Mouse (Mus musculus) lung, embryonic 16.5 days (tissue): Measurements from ENCODE around the gene Naa35. TPM values are rescaled to one million over a fixed set of nuclear protein-coding genes. Genes with fewer than 3 reads are reported as not detected.
"Not testable (repeated sequence)": the region's sequence is repeated elsewhere in the genome, so short reads cannot be mapped to it uniquely, and the experiment has no call there.

Source experiments
- ATAC-seq: fragments of 200-750 bp; cut with Nextera tagmentation; 2 replicates; pipeline ENCODE4 v1.8.0; 2017; ENCODE audit warnings: low read depth, mild to moderate bottlenecking, moderate library complexity
- H3K27ac ChIP-seq: fragments of 300-500 bp; sonication (generic); 2 replicates; pipeline ENCODE4 v1.5.1; 2014; ENCODE audit warnings: mild to moderate bottlenecking, control low read depth, low read length
- H3K27me3 ChIP-seq: fragments of 300-500 bp; sonication (generic); 2 replicates; pipeline ENCODE4 v1.6.1; 2014; ENCODE audit warnings: low read depth, low read length, mixed read lengths; ENCODE audit not compliant: control insufficient read depth, insufficient read depth
- H3K36me3 ChIP-seq: fragments of 300-500 bp; sonication (generic); 2 replicates; pipeline ENCODE4 v1.6.1; 2014; ENCODE audit warnings: low read length; ENCODE audit not compliant: control insufficient read depth, insufficient read depth
- H3K4me1 ChIP-seq: fragments of 300-500 bp; sonication (generic); replicated peaks from 2 replicates; pipeline ENCODE4 v1.6.1; 2014; ENCODE audit warnings: low read length, mixed read lengths; ENCODE audit not compliant: control insufficient read depth, insufficient read depth
- H3K4me2 ChIP-seq: fragments of 300-500 bp; sonication (generic); 2 replicates; pipeline ENCODE4 v1.6.1; 2014; ENCODE audit warnings: low read depth, low read length, control low read depth
- H3K4me3 ChIP-seq: fragments of 300-500 bp; sonication (generic); 2 replicates; pipeline ENCODE4 v1.5.1; 2014; ENCODE audit warnings: mild to moderate bottlenecking, low read length, control low read depth
- H3K9ac ChIP-seq: fragments of 300-500 bp; sonication (generic); 2 replicates; pipeline ENCODE4 v1.6.1; 2014; ENCODE audit warnings: low read length, control low read depth
- H3K9me3 ChIP-seq: fragments of 300-500 bp; sonication (generic); 2 replicates; pipeline ENCODE4 v1.6.1; 2016; ENCODE audit warnings: low read length; ENCODE audit not compliant: control insufficient read depth
- WGBS: fragments of 180-500 bp; shearing (Covaris S2); extraction: QIAGEN DNeasy Blood & Tissue Kit; methylation state at CpG from one replicate; pipeline ENCODE4 v1.1.7; 2014; 5-methylcytosine and 5-hydroxymethylcytosine counted together
- polyA plus RNA-seq: library from polyadenylated mRNA; unstranded; fragments of >200 nt; fragmentation: Nextera tagmentation; extraction: Ambion mirVana; gene quantifications from 2 replicates; pipeline ENCODE4 v1.2.1, GENCODE M21; 2015

Naa35 gene
- polyA plus RNA-seq, 1 experiment from 2014 or later = 96.9 TPM

DNA sequence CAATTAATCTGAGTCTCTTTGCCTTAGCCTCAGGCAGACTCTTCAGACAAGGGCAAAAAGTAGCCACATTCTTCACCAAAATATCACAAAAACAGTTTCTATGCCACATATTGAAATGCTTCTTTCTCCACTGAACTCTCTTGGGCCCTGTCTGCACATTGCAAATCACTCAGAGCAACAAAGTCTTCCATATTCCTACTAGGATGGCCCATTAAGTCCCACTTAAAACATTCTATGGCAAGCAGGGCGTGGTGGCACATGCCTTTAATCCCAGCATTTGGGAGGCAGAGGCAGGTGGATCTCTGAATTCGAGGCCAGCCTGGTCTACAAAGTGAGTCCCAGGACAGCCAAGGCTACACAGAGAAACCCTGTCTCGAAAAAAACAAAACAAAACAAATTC, 7.0 kb downstream of the Naa35 start:
- H3K27me3 ChIP-seq, H3K27ac ChIP-seq, H3K9ac ChIP-seq, ATAC-seq, H3K4me1 ChIP-seq, H3K4me3 ChIP-seq, H3K36me3 ChIP-seq, H3K4me2 ChIP-seq, H3K9me3 ChIP-seq: not testable (repeated sequence)
- WGBS = 90% methylated on average over 3 of the region's 3 CpGs

- Histone ChIP-seq H3K27me3 (no peaks in the 10 kb centered on the region), H3K4me3 (no peak overlapping the region), H3K27ac (no peak overlapping the region), H3K9ac (no peak overlapping the region), H3K36me3 (peaks cover 8% of the 10 kb centered on the region), H3K4me2 (no peak overlapping the region), H3K4me1 (0 out of 2 replicates have a peak, but pooled peaks cover under 1% of the 10 kb centered on the region), H3K9me3 (no peaks in the 10 kb centered on the region)
- ATAC-seq = no peak
- WGBS = 81% methylated on average over 1 of the region's 1 CpGs
Observed at GRCm38 (mm10) chr13:59592630-59593029, 7.6 kb downstream of the Naa35 start.

DNA sequence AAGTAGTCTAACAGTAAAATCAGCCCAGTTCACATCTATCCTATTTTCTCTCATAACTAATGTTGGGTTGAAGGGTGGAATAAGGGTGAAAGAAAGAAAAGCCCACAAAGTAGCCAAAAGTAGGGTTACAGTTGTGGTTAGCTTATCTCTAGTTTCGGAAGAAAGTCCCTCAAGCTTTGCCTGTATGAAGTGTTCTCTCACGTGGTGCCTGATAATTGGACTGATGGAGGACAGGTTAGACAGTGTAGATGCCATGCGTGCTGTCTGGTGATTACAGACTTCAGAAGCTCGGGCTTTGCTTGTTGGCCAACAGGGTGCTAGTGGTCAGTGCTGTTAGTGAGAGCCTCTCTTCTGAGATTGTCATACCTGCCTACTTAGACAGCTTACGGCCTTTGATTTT, 18.0 kb downstream of the Naa35 start:
- H3K4me3 ChIP-seq = no peak overlapping the region
- WGBS = 94% methylated on average over 5 of the region's 5 CpGs
- H3K27ac ChIP-seq = no peak overlapping the region
- H3K9me3 ChIP-seq = no peaks in the 10 kb centered on the region
- H3K27me3 ChIP-seq = no peaks in the 10 kb centered on the region
- H3K4me2 ChIP-seq = no peak overlapping the region
- H3K9ac ChIP-seq = no peak overlapping the region
- H3K4me1 ChIP-seq = no peaks in the 10 kb centered on the region
- peaks cover 39% of the 10 kb centered on the region for H3K36me3 ChIP-seq
- no peak for ATAC-seq

DNA sequence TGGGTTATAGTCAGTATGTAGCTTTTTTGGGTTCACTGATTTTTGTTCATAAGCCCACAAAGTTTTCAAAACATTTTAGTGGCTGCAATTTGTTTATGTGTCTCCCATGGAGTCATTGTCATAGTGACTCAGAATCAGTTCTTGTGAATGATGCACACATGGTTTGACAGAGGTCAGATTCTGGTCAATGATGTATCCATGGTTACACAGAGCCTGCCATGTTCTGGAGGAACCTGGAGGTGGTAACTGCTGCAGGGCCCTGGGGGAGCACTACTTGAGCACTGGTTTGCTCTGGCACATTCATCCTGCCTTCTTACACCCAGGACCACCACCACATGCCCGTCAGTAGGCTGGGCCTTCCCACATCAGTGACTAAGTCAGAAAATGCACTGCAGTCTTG, 19.5 kb downstream of the Naa35 start:
- peaks cover 36% of the 10 kb centered on the region for H3K36me3 ChIP-seq
- H3K27me3 ChIP-seq = no peaks in the 10 kb centered on the region
- H3K27ac ChIP-seq = no peak overlapping the region
- H3K4me2 ChIP-seq = no peak overlapping the region
- H3K4me3 ChIP-seq = no peak overlapping the region
- H3K9ac ChIP-seq = no peak overlapping the region
- no peak for ATAC-seq
- no peaks in the 10 kb centered on the region for H3K9me3 ChIP-seq
- WGBS = 69% methylated on average over 1 of the region's 1 CpGs
- H3K4me1 ChIP-seq = no peaks in the 10 kb centered on the region

- H3K4me2 ChIP-seq = no peak overlapping the region
- peaks cover 29% of the 10 kb centered on the region for H3K36me3 ChIP-seq
- 74% methylated on average over 10 of the region's 10 CpGs for WGBS
- no peaks in the 10 kb centered on the region for H3K27me3 ChIP-seq
- H3K27ac ChIP-seq = no peak overlapping the region
- no peak for ATAC-seq
- no peak overlapping the region for H3K9ac ChIP-seq
- H3K4me3 ChIP-seq = no peak overlapping the region
- H3K4me1 ChIP-seq = no peaks in the 10 kb centered on the region
- no peaks in the 10 kb centered on the region for H3K9me3 ChIP-seq
Observed at GRCm38 (mm10) chr13:59605221-59605922, 20.3 kb downstream of the Naa35 start.

- no peaks in the 10 kb centered on the region for H3K4me1 ChIP-seq
- H3K4me3 ChIP-seq = no peak overlapping the region
- no peak overlapping the region for H3K27ac ChIP-seq
- H3K9ac ChIP-seq = no peak overlapping the region
- peaks cover 24% of the 10 kb centered on the region for H3K36me3 ChIP-seq
- 81% methylated on average over 4 of the region's 4 CpGs for WGBS
- no peak for ATAC-seq
- H3K4me2 ChIP-seq = no peak overlapping the region
- H3K9me3 ChIP-seq = no peaks in the 10 kb centered on the region
- H3K27me3 ChIP-seq = no peaks in the 10 kb centered on the region
Observed at GRCm38 (mm10) chr13:59609885-59610284, 24.8 kb downstream of the Naa35 start.

GRCm38 (mm10) chr13:59610437-59610836, 25.4 kb downstream of the Naa35 start:
- H3K9ac ChIP-seq = no peak overlapping the region
- H3K4me2 ChIP-seq = no peak overlapping the region
- H3K4me3 ChIP-seq = no peak overlapping the region
- WGBS = 92% methylated on average over 2 of the region's 2 CpGs
- H3K27ac ChIP-seq = no peak overlapping the region
- H3K9me3 ChIP-seq = no peaks in the 10 kb centered on the region
- H3K4me1 ChIP-seq = no peaks in the 10 kb centered on the region
- peaks cover 24% of the 10 kb centered on the region for H3K36me3 ChIP-seq
- no peak for ATAC-seq
- no peaks in the 10 kb centered on the region for H3K27me3 ChIP-seq

GRCm38 (mm10) chr13:59613868-59614267, 28.8 kb downstream of the Naa35 start:
- Histone ChIP-seq H3K27ac (no peak overlapping the region), H3K36me3 (peaks cover 22% of the 10 kb centered on the region), H3K9ac (no peak overlapping the region), H3K9me3 (no peaks in the 10 kb centered on the region), H3K4me3 (no peak overlapping the region), H3K4me1 (no peaks in the 10 kb centered on the region), H3K27me3 (no peaks in the 10 kb centered on the region), H3K4me2 (no peak overlapping the region)
- WGBS = 72% methylated on average over 4 of the region's 4 CpGs
- no peak for ATAC-seq

GRCm38 (mm10) chr13:59615152-59615551, 30.1 kb downstream of the Naa35 start:
- Histone ChIP-seq H3K4me3 (no peak overlapping the region), H3K27me3 (no peaks in the 10 kb centered on the region), H3K36me3 (peaks cover 24% of the 10 kb centered on the region), H3K4me2 (no peak overlapping the region), H3K4me1 (no peaks in the 10 kb centered on the region), H3K9ac (no peak overlapping the region), H3K27ac (no peak overlapping the region), H3K9me3 (no peaks in the 10 kb centered on the region)
- ATAC-seq = no peak
- 91% methylated on average over 4 of the region's 4 CpGs for WGBS

DNA sequence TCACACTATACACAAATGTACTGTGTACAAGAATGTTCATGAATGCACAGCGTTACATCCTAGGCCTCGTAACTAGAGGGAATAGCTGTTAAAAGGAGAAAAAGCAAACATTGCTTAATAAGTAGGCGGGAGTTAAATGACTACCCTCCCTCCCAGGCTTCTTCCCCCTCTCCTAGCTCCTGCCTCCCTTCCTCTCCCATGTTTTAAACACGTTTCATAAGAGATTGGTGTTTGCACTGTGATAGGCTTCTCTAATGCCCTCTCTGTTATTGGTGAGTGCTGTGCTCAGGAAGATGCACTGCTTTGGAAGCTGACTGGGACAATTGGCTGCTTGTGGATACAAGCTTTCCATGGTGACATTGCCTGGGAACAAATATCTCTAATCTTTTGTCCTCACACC, 30.5 kb downstream of the Naa35 start:
- no peaks in the 10 kb centered on the region for H3K27me3 ChIP-seq
- no peak overlapping the region for H3K4me2 ChIP-seq
- H3K36me3 ChIP-seq = peaks cover 27% of the 10 kb centered on the region
- ATAC-seq = 0 out of 2 replicates have a peak, but pooled peaks have one; percentile 10
- no peaks in the 10 kb centered on the region for H3K4me1 ChIP-seq
- WGBS = 56% methylated on average over 4 of the region's 4 CpGs
- H3K9me3 ChIP-seq = no peaks in the 10 kb centered on the region
- no peak overlapping the region for H3K9ac ChIP-seq
- no peak overlapping the region for H3K27ac ChIP-seq
- H3K4me3 ChIP-seq = no peak overlapping the region
